Mouse (Mus musculus) megakaryocyte, embryonic 14.5 days (primary cell): ENCODE results near the gene Zbtb16. TPM values are rescaled to one million over a fixed set of nuclear protein-coding genes. Genes with fewer than 3 reads are reported as not detected.

ENCODE experiments used
- H3K27me3 ChIP-seq: replicated peaks from 2 replicates; pipeline ENCODE3; 2012; ENCODE audit warnings: inconsistent platforms
- H3K36me3 ChIP-seq: replicated peaks from 2 replicates; pipeline ENCODE3; 2012; ENCODE audit warnings: low read length, inconsistent platforms, mixed read lengths
- H3K4me1 ChIP-seq: 2 replicates; pipeline ENCODE4 v1.6.1; 2012; ENCODE audit warnings: inconsistent platforms
- H3K4me3 ChIP-seq: replicated peaks from 2 replicates; pipeline ENCODE3; 2012; ENCODE audit warnings: moderate library complexity, mild to moderate bottlenecking, inconsistent platforms
- H3K9me3 ChIP-seq: 2 replicates; pipeline ENCODE4 v1.6.1; 2012; ENCODE audit warnings: inconsistent platforms
- FLI1 ChIP-seq: IDR thresholded peaks from 2 replicates; pipeline ENCODE4 v1.6.1; 2012; ENCODE audit warnings: low read length, inconsistent platforms, mixed read lengths
- GATA1 ChIP-seq: IDR thresholded peaks from 3 replicates; pipeline ENCODE4 v1.6.1; 2012; ENCODE audit warnings: mixed read lengths, low read length, inconsistent platforms, borderline replicate concordance
- polyA plus RNA-seq: library from polyadenylated mRNA; stranded (reverse); fragments of >175 nt; gene quantifications from 2 replicates; pipeline ENCODE4 v1.2.3, GENCODE M21; 2012; ENCODE audit warnings: low replicate concordance; ENCODE audit not compliant: insufficient read depth

Gene Zbtb16
- polyA plus RNA-seq, 1 experiment = 1.8 TPM

GRCm38 (mm10) chr9:48759098-48759497, 76.9 kb downstream of the Zbtb16 start:
- Histone ChIP-seq H3K36me3 (peaks cover 36% of the 10 kb centered on the region), H3K9me3 (no peaks in the 10 kb centered on the region), H3K4me1 (peaks cover 81% of the 10 kb centered on the region), H3K27me3 (no peaks in the 10 kb centered on the region), H3K4me3 (no peak overlapping the region)
- TF ChIP-seq GATA1 (no peak), FLI1 (no peak)

GRCm38 (mm10) chr9:48757650-48758580, 78.1 kb downstream of the Zbtb16 start:
- Histone ChIP-seq H3K36me3 (peaks cover 28% of the 10 kb centered on the region), H3K4me3 (no peak overlapping the region), H3K9me3 (no peaks in the 10 kb centered on the region), H3K27me3 (no peaks in the 10 kb centered on the region), H3K4me1 (peaks cover 77% of the 10 kb centered on the region)
- no peak for TF ChIP-seq GATA1
- no peak for TF ChIP-seq FLI1

GRCm38 (mm10) chr9:48756261-48756812, 79.7 kb downstream of the Zbtb16 start:
- H3K4me3 ChIP-seq = no peak overlapping the region
- no peak for TF ChIP-seq GATA1
- no peak for TF ChIP-seq FLI1
- no peaks in the 10 kb centered on the region for H3K9me3 ChIP-seq
- H3K4me1 ChIP-seq = peaks cover 62% of the 10 kb centered on the region
- H3K27me3 ChIP-seq = no peaks in the 10 kb centered on the region
- peaks cover 27% of the 10 kb centered on the region for H3K36me3 ChIP-seq

- H3K9me3 ChIP-seq = no peaks in the 10 kb centered on the region
- H3K4me1 ChIP-seq = peaks cover 54% of the 10 kb centered on the region
- TF ChIP-seq GATA1 (no peak), FLI1 (no peak)
- H3K4me3 ChIP-seq = no peak overlapping the region
- peaks cover 28% of the 10 kb centered on the region for H3K36me3 ChIP-seq
- no peaks in the 10 kb centered on the region for H3K27me3 ChIP-seq
Observed at GRCm38 (mm10) chr9:48755438-48756070, 80.5 kb downstream of the Zbtb16 start.

GRCm38 (mm10) chr9:48754418-48754817, 81.6 kb downstream of the Zbtb16 start:
- no peak for TF ChIP-seq GATA1
- TF ChIP-seq FLI1 = no peak
- no peaks in the 10 kb centered on the region for H3K9me3 ChIP-seq
- no peak overlapping the region for H3K4me3 ChIP-seq
- H3K27me3 ChIP-seq = no peaks in the 10 kb centered on the region
- H3K4me1 ChIP-seq = peaks cover 48% of the 10 kb centered on the region
- peaks cover 26% of the 10 kb centered on the region for H3K36me3 ChIP-seq

- peaks cover under 1% of the 10 kb centered on the region; the same call in 1 of the 2 replicates for H3K9me3 ChIP-seq
- no peak overlapping the region for H3K4me3 ChIP-seq
- no peaks in the 10 kb centered on the region for H3K27me3 ChIP-seq
- peaks cover 28% of the 10 kb centered on the region for H3K36me3 ChIP-seq
- peaks cover 42% of the 10 kb centered on the region for H3K4me1 ChIP-seq
- no peak for TF ChIP-seq FLI1
- TF ChIP-seq GATA1 = no peak
Observed at GRCm38 (mm10) chr9:48753881-48754280, 82.1 kb downstream of the Zbtb16 start.

GRCm38 (mm10) chr9:48751900-48752299, 84.1 kb downstream of the Zbtb16 start:
- Histone ChIP-seq H3K4me3 (no peak overlapping the region), H3K27me3 (no peaks in the 10 kb centered on the region), H3K4me1 (peaks cover 36% of the 10 kb centered on the region), H3K36me3 (peaks cover 30% of the 10 kb centered on the region), H3K9me3 (peaks cover 3% of the 10 kb centered on the region; the same call in 1 of the 2 replicates)
- TF ChIP-seq GATA1 = no peak
- TF ChIP-seq FLI1 = no peak

- TF ChIP-seq FLI1 = no peak
- no peak for TF ChIP-seq GATA1
- H3K27me3 ChIP-seq = no peaks in the 10 kb centered on the region
- H3K4me1 ChIP-seq = peaks cover 39% of the 10 kb centered on the region
- peaks cover 20% of the 10 kb centered on the region for H3K36me3 ChIP-seq
- H3K4me3 ChIP-seq = no peak overlapping the region
- peaks cover 3% of the 10 kb centered on the region; the same call in 1 of the 2 replicates for H3K9me3 ChIP-seq
Observed at GRCm38 (mm10) chr9:48749666-48750065, 86.4 kb downstream of the Zbtb16 start.

- H3K27me3 ChIP-seq = no peaks in the 10 kb centered on the region
- H3K4me3 ChIP-seq = no peak overlapping the region
- H3K4me1 ChIP-seq = peaks cover 39% of the 10 kb centered on the region
- peaks cover 3% of the 10 kb centered on the region; the same call in 1 of the 2 replicates for H3K9me3 ChIP-seq
- no peak for TF ChIP-seq GATA1
- no peak for TF ChIP-seq FLI1
- peaks cover 16% of the 10 kb centered on the region for H3K36me3 ChIP-seq
Observed at GRCm38 (mm10) chr9:48749168-48749567, 86.9 kb downstream of the Zbtb16 start.

- Histone ChIP-seq H3K27me3 (no peaks in the 10 kb centered on the region), H3K4me1 (peaks cover 39% of the 10 kb centered on the region), H3K36me3 (peaks cover 16% of the 10 kb centered on the region), H3K9me3 (peaks cover 3% of the 10 kb centered on the region; the same call in 1 of the 2 replicates), H3K4me3 (peak overlapping the region; percentile 14)
- no peak for TF ChIP-seq GATA1
- TF ChIP-seq FLI1 = no peak
Observed at GRCm38 (mm10) chr9:48748761-48749160, 87.3 kb downstream of the Zbtb16 start.
